ENCODE assay signal across 9 mouse cellular contexts in the genomic region with DNA sequence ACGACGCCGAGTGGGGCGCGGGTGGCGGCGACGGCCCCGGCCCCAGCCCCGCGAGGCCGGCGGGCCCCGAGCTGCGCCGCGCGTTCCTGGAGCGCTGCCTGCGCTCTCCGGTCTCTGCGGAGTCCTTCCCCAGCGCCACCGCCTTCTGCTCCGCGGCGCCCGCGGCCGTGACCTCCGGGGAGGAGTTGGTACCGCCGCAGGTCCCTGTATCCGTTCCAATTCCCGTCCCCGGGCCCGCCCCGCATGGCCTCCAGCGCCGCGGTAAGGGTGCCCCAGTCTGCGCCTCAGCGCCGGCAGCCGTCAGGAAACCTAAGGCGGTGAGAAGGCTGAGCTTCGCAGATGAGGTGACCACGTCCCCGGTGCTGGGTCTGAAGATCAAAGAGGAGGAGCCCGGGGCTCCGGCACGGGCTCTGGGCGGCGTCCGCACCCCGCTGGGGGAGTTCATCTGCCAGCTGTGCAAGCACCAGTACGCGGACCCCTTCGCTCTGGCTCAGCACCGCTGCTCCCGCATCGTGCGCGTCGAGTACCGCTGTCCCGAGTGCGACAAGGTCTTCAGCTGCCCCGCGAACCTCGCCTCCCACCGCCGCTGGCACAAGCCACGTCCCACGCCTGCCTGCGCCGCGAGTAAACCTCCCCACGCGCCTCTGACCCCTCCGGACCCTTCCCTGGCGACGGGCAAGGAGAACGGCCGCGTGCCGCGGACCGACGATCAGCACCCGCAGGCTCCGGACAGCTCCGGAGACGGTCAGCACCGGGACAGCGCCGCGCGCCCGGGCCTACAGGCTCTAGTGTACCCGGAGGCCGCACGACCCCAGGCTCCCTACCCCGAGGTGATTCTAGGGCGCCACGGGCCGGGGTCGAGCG. TPM values are rescaled to one million over a fixed set of nuclear protein-coding genes. Genes with fewer than 3 reads are reported as not detected.
DNase-seq lines count a peak whose midpoint lies in the region; ATAC-seq and TF ChIP-seq lines count a peak whose summit lies in the region.
"Had no signal": no experiment of that assay in that cellular context is flagged by ENCODE, and none has a peak within 500 bp of the region (broad histone marks: within the 10 kb centered on the region; RNA-seq: fewer than 3 reads in every experiment).

No protein-coding gene starts in this region.

- H3K9ac ChIP-seq in hindbrain, embryonic 14.5 days, result peak overlapping the region; percentile 56
- H3K9ac ChIP-seq in limb, embryonic 13.5 days, result no peak overlapping the region
- H3K9ac ChIP-seq in midbrain, embryonic 12.5 days (replicated peaks), result peak overlapping the region; percentile 28; the same call in 1 of the 2 replicates

- no peaks in the 10 kb centered on the region for H3K9me3 ChIP-seq in hindbrain, embryonic 14.5 days (ENCODE audit: control insufficient read depth, low read length)
- no peaks in the 10 kb centered on the region for H3K9me3 ChIP-seq in limb, embryonic 13.5 days
- H3K9me3 ChIP-seq in midbrain, embryonic 12.5 days, result no peaks in the 10 kb centered on the region

- DNase-seq in cerebellum, adult 11 months, result no peak
- DNase-seq in gastrocnemius, adult 2 months, result peak; percentile 68
- peak; percentile 42 for DNase-seq in hindbrain, embryonic 14.5 days (ENCODE audit: low spot score)
- peak; percentile 50 to 84 for DNase-seq in spleen, postnatal 4 days (ENCODE audit: low spot score in 2 of 2)

- H3K27me3 ChIP-seq in hindbrain, embryonic 14.5 days (ENCODE audit: control insufficient read depth, insufficient read depth, low read length), result peaks cover 71% of the 10 kb centered on the region
- peaks cover 68% of the 10 kb centered on the region for H3K27me3 ChIP-seq in limb, embryonic 13.5 days
- H3K27me3 ChIP-seq in midbrain, embryonic 12.5 days, result peaks cover 59% of the 10 kb centered on the region

- H3K4me1 ChIP-seq in brown adipose tissue, adult 24 weeks (ENCODE audit: control insufficient read depth, insufficient read depth, insufficient read length, low read length), result no peaks in the 10 kb centered on the region; the same call in 1 of the 2 replicates
- H3K4me1 ChIP-seq in hindbrain, embryonic 14.5 days (replicated peaks; ENCODE audit: control insufficient read depth, insufficient read depth, low read length), result peaks cover 25% of the 10 kb centered on the region
- H3K4me1 ChIP-seq in limb, embryonic 13.5 days, result peaks cover 26% of the 10 kb centered on the region
- peaks cover 24% of the 10 kb centered on the region for H3K4me1 ChIP-seq in midbrain, embryonic 12.5 days

- H3K36me3 ChIP-seq in hindbrain, embryonic 14.5 days (replicated peaks; ENCODE audit: control insufficient read depth, insufficient read depth), result peaks cover 5% of the 10 kb centered on the region; the same call in 1 of the 2 replicates
- peaks cover 5% of the 10 kb centered on the region; the same call in 1 of the 2 replicates for H3K36me3 ChIP-seq in limb, embryonic 13.5 days
- no peaks in the 10 kb centered on the region for H3K36me3 ChIP-seq in midbrain, embryonic 12.5 days

- ATAC-seq in cerebellum, adult (ENCODE audit: insufficient number of reproducible peaks, low FRiP score, low TSS enrichment), result peak; percentile 31; the same call in 1 of the 2 replicates
- peak; percentile 71 for ATAC-seq in hindbrain, embryonic 14.5 days (ENCODE audit: low FRiP score)
- ATAC-seq in limb, embryonic 13.5 days (ENCODE audit: low FRiP score, low read depth), result peak; percentile 89
- peak; percentile 53 for ATAC-seq in midbrain, embryonic 12.5 days (ENCODE audit: low FRiP score, low read depth)

- under 1% methylated on average over 101 of the region's 109 CpGs for WGBS in hindbrain, embryonic 14.5 days
- WGBS in limb, embryonic 13.5 days, result under 1% methylated on average over 108 of the region's 109 CpGs
- WGBS in midbrain, embryonic 12.5 days, result under 1% methylated on average over 109 of the region's 109 CpGs

- peak overlapping the region; percentile 13 for H3K4me3 ChIP-seq in brown adipose tissue, adult 24 weeks (ENCODE audit: insufficient read depth, low read depth, low read length)
- peak overlapping the region; percentile 56 for H3K4me3 ChIP-seq in gastrocnemius, adult 2 months
- H3K4me3 ChIP-seq in hindbrain, embryonic 14.5 days (replicated peaks; ENCODE audit: low read length), result peak overlapping the region; percentile 55
- H3K4me3 ChIP-seq in limb, embryonic 13.5 days, result peak overlapping the region; percentile 46
- H3K4me3 ChIP-seq in midbrain, embryonic 12.5 days, result peak overlapping the region; percentile 54

- intact Hi-C loops in gastrocnemius, adult 2 months (cut with DNase I), result no loop called here

- no peak overlapping the region for H3K27ac ChIP-seq in brown adipose tissue, adult 24 weeks (replicated peaks; ENCODE audit: low read depth, low read length)
- no peak overlapping the region for H3K27ac ChIP-seq in gastrocnemius, adult 2 months
- no peak overlapping the region for H3K27ac ChIP-seq in hindbrain, embryonic 14.5 days
- no peak overlapping the region for H3K27ac ChIP-seq in limb, embryonic 13.5 days
- H3K27ac ChIP-seq in midbrain, embryonic 12.5 days (replicated peaks), result no peak overlapping the region

- peak overlapping the region; percentile 94 for H3K4me2 ChIP-seq in hindbrain, embryonic 14.5 days (replicated peaks)
- peak overlapping the region; percentile 82 for H3K4me2 ChIP-seq in limb, embryonic 13.5 days (replicated peaks)
- peak overlapping the region; percentile 91 for H3K4me2 ChIP-seq in midbrain, embryonic 12.5 days (replicated peaks)

- no peak for TF ChIP-seq CTCF in gastrocnemius, adult 2 months (IDR thresholded peaks at IDR 0.05)

RNA-seq across cellular contexts. Expression of a gene that starts 0.6 kb away (rescaled TPM):
- not detected in 2 replicates for polyA plus RNA-seq in brown adipose tissue, adult 24 weeks (2012; ENCODE audit: insufficient read depth, insufficient read length, missing spikeins)
- not detected for total RNA-seq in gastrocnemius, adult 2 months (2021)
- 0.90 and 1.7 TPM in 2 replicates for polyA plus RNA-seq in hindbrain, embryonic 14.5 days (2014; fragmentation: Nextera tagmentation; extraction: Ambion mirVana)
- 0.06 TPM in 2 replicates for polyA plus RNA-seq in limb, embryonic 13.5 days (2015; fragmentation: Nextera tagmentation; extraction: Ambion mirVana)
- 0.34 and 1.2 TPM in 2 replicates for polyA plus RNA-seq in midbrain, embryonic 12.5 days (2016; fragmentation: Nextera tagmentation; extraction: Ambion mirVana)
- polyA plus RNA-seq: gonadal fat pad, adult 2 months had no signal

RNA-seq across cellular contexts. Expression of a gene that starts 34.8 kb away (rescaled TPM):
- polyA plus RNA-seq in brown adipose tissue, adult 24 weeks (2012; ENCODE audit: insufficient read depth, insufficient read length, missing spikeins), result 0.71 and 1.8 TPM in 2 replicates
- total RNA-seq in gastrocnemius, adult 2 months (2021), result under 1 TPM; 0.28 to 0.38 TPM
- not detected in 2 replicates for polyA plus RNA-seq in hindbrain, embryonic 14.5 days (2014; fragmentation: Nextera tagmentation; extraction: Ambion mirVana)
- polyA plus RNA-seq in limb, embryonic 13.5 days (2015; fragmentation: Nextera tagmentation; extraction: Ambion mirVana), result not detected in 2 replicates
- not detected in 2 replicates for polyA plus RNA-seq in midbrain, embryonic 12.5 days (2016; fragmentation: Nextera tagmentation; extraction: Ambion mirVana)

Comparison
In these comparisons a context has a peak if more than half of its experiments do, and no peak if none do; other contexts are left out.
1. ATAC-seq: peak in every context shown above with its lines; median percentile 89 in limb, embryonic 13.5 days; 71 in hindbrain, embryonic 14.5 days; 53 in midbrain, embryonic 12.5 days; 31 in cerebellum, adult.